Mouse (Mus musculus) brain, adult 10 weeks (tissue): ENCODE data around the gene Ctso. TPM values are rescaled to one million over a fixed set of nuclear protein-coding genes. Genes with fewer than 3 reads are reported as not detected.

ENCODE experiments used
- polyA plus RNA-seq: library from polyadenylated mRNA; stranded (reverse); fragments of 350-450 nt; fragmentation: Illumina TruSeq; extraction: RNeasy Lipid Tissue Mini Kit (QIAGEN cat#74804); gene quantifications from one replicate; pipeline ENCODE4 v1.2.3, GENCODE M21; 2015; ENCODE audit warnings: low read depth, low replicate concordance

The Ctso gene
- 33.7 TPM for polyA plus RNA-seq

GRCm38 (mm10) chr3:81932141-81933101 is at the start of gene Ctso:
TSS of gene Ctso (plus strand) at chr3:81932601.

GRCm38 (mm10) chr3:81976102-81976501 is 43.7 kb downstream of the Ctso start, which contains the start of gene Tdo2:
TSS of gene Tdo2 (minus strand) at chr3:81976202.

GRCm38 (mm10) chr3:81981990-81982389 is 49.6 kb downstream of the Ctso start, which contains the start of gene Asic5:
TSS of gene Asic5 (plus strand) at chr3:81982290.

Other genes with a start within 250 kb of the Ctso start
- 2.6 TPM for gene Tdo2, start 43.6 kb downstream of the Ctso start, polyA plus RNA-seq
- not detected for gene Asic5, start 49.7 kb downstream of the Ctso start, polyA plus RNA-seq
- 161 TPM for gene Gucy1b1, start 142.1 kb downstream of the Ctso start, polyA plus RNA-seq
- 55.8 TPM for gene Gucy1a1, start 213.2 kb downstream of the Ctso start, polyA plus RNA-seq